ENCODE assay signal across 11 mouse cellular contexts in genomic region chr11:24371687-24371950, GRCm38 (mm10).
DNase-seq lines count a peak whose midpoint lies in the region; ATAC-seq and TF ChIP-seq lines count a peak whose summit lies in the region.
"Had no signal": no experiment of that assay in that cellular context is flagged by ENCODE, and none has a peak within 500 bp of the region (broad histone marks: within the 10 kb centered on the region; RNA-seq: fewer than 3 reads in every experiment).

No protein-coding gene starts in this region.

- no peak overlapping the region for H3K4me3 ChIP-seq in lung, postnatal 0 days (ENCODE audit: low read depth, low read length)
- H3K4me3 ChIP-seq in forebrain, embryonic 10.5 days: no peak overlapping the region
- no peak overlapping the region for H3K4me3 ChIP-seq in hindbrain, embryonic 12.5 days
- no peak overlapping the region for H3K4me3 ChIP-seq in neural tube, embryonic 13.5 days
- H3K4me3 ChIP-seq: heart, embryonic 15.5 days had no signal

- no peak overlapping the region for H3K27ac ChIP-seq in lung, postnatal 0 days (ENCODE audit: low read length)
- H3K27ac ChIP-seq in forebrain, embryonic 10.5 days: peak overlapping the region; percentile 89
- H3K27ac ChIP-seq in hindbrain, embryonic 12.5 days: peak overlapping the region; percentile 69
- peak overlapping the region; percentile 88 for H3K27ac ChIP-seq in neural tube, embryonic 13.5 days (replicated peaks)
- H3K27ac ChIP-seq: heart, embryonic 15.5 days; stomach, postnatal 0 days had no signal

- no peak for TF ChIP-seq CTCF in lung, postnatal 0 days (IDR thresholded peaks at IDR 0.05)

- H3K36me3 ChIP-seq in lung, postnatal 0 days (ENCODE audit: insufficient read depth, low read length): no peaks in the 10 kb centered on the region
- no peaks in the 10 kb centered on the region for H3K36me3 ChIP-seq in forebrain, embryonic 10.5 days (replicated peaks)
- H3K36me3 ChIP-seq in hindbrain, embryonic 12.5 days: no peaks in the 10 kb centered on the region
- H3K36me3 ChIP-seq in neural tube, embryonic 13.5 days: no peaks in the 10 kb centered on the region
- H3K36me3 ChIP-seq: heart, embryonic 15.5 days had no signal

- H3K9me3 ChIP-seq in lung, postnatal 0 days (ENCODE audit: low read length): no peaks in the 10 kb centered on the region
- no peaks in the 10 kb centered on the region for H3K9me3 ChIP-seq in forebrain, embryonic 10.5 days
- no peaks in the 10 kb centered on the region for H3K9me3 ChIP-seq in hindbrain, embryonic 12.5 days (replicated peaks)
- no peaks in the 10 kb centered on the region for H3K9me3 ChIP-seq in neural tube, embryonic 13.5 days
- H3K9me3 ChIP-seq: heart, embryonic 15.5 days had no signal

- WGBS in lung, postnatal 0 days: 60% methylated on average over 5 of the region's 5 CpGs
- WGBS in forebrain, embryonic 10.5 days: 65% methylated on average over 5 of the region's 5 CpGs
- WGBS in hindbrain, embryonic 12.5 days: 48% methylated on average over 5 of the region's 5 CpGs
- 45% methylated on average over 5 of the region's 5 CpGs for WGBS in neural tube, embryonic 13.5 days

- no peak overlapping the region for H3K9ac ChIP-seq in lung, postnatal 0 days (replicated peaks; ENCODE audit: low read depth)
- no peak overlapping the region for H3K9ac ChIP-seq in hindbrain, embryonic 12.5 days
- H3K9ac ChIP-seq in neural tube, embryonic 13.5 days: no peak overlapping the region
- H3K9ac ChIP-seq: heart, embryonic 15.5 days had no signal

- H3K27me3 ChIP-seq in lung, postnatal 0 days (replicated peaks; ENCODE audit: insufficient read depth, low read length): no peaks in the 10 kb centered on the region
- H3K27me3 ChIP-seq in forebrain, embryonic 10.5 days (ENCODE audit: poor library complexity, severe bottlenecking): peaks cover 58% of the 10 kb centered on the region
- H3K27me3 ChIP-seq in hindbrain, embryonic 12.5 days: peaks cover 8% of the 10 kb centered on the region; the same call in 1 of the 2 replicates
- H3K27me3 ChIP-seq in neural tube, embryonic 13.5 days: peaks cover 13% of the 10 kb centered on the region
- H3K27me3 ChIP-seq: heart, embryonic 15.5 days had no signal

- peak; percentile 6 for DNase-seq in lung, postnatal 0 days (ENCODE audit: low spot score)
- no peak for DNase-seq in lung, postnatal 4 days
- DNase-seq in forebrain, embryonic 10.5 days (ENCODE audit: extremely low spot score, low spot score): no peak
- DNase-seq in ovary, postnatal 14 days (ENCODE audit: low spot score): no peak
- DNase-seq: layer of hippocampus, postnatal 36 days; right cerebral cortex, postnatal 14 days had no signal

- 0 out of 2 replicates have a peak, but pooled peaks have one; percentile 8 for ATAC-seq in lung, postnatal 0 days
- peak; percentile 33 for ATAC-seq in hindbrain, embryonic 12.5 days (ENCODE audit: low FRiP score)
- peak; percentile 70 for ATAC-seq in neural tube, embryonic 13.5 days (ENCODE audit: low read depth)
- ATAC-seq in erythroid progenitor cell, adult 5-6 weeks (replicated peaks; ENCODE audit: low FRiP score, poor library complexity, severe bottlenecking): no peak

- no peak for TF ChIP-seq EP300 in lung, postnatal 0 days (IDR thresholded peaks at IDR 0.05)

- peak overlapping the region; percentile 25; the same call in 1 of the 2 replicates for H3K4me2 ChIP-seq in lung, postnatal 0 days (replicated peaks; ENCODE audit: low read depth, low read length)
- no peak overlapping the region for H3K4me2 ChIP-seq in hindbrain, embryonic 12.5 days (replicated peaks)
- H3K4me2 ChIP-seq in neural tube, embryonic 13.5 days: 0 out of 2 replicates have a peak overlapping the region, but pooled peaks have one; percentile 13
- H3K4me2 ChIP-seq: heart, embryonic 15.5 days had no signal

- 0 out of 2 replicates have a peak, but pooled peaks cover 7% of the 10 kb centered on the region for H3K4me1 ChIP-seq in lung, postnatal 0 days (ENCODE audit: insufficient read depth, low read depth, low read length)
- H3K4me1 ChIP-seq in forebrain, embryonic 10.5 days: peaks cover 50% of the 10 kb centered on the region
- peaks cover 33% of the 10 kb centered on the region for H3K4me1 ChIP-seq in hindbrain, embryonic 12.5 days
- peaks cover 44% of the 10 kb centered on the region for H3K4me1 ChIP-seq in neural tube, embryonic 13.5 days (replicated peaks)
